Mouse (Mus musculus) ES-Bruce4 (cell line): ENCODE measurements around the gene Arhgap15. TPM values are rescaled to one million over a fixed set of nuclear protein-coding genes. Genes with fewer than 3 reads are reported as not detected.

Source experiments
- H3K27ac ChIP-seq: 2 replicates; pipeline ENCODE4 v1.5.1; 2012; ENCODE audit warnings: low read length, inconsistent platforms; ENCODE audit not compliant: insufficient read depth
- H3K27me3 ChIP-seq: 2 replicates; pipeline ENCODE4 v1.6.1; 2012; ENCODE audit warnings: mild to moderate bottlenecking, low read length, inconsistent platforms; ENCODE audit not compliant: control insufficient read depth, poor library complexity, insufficient read depth, severe bottlenecking
- H3K36me3 ChIP-seq: 2 replicates; pipeline ENCODE4 v1.6.1; 2012; ENCODE audit warnings: inconsistent platforms, mild to moderate bottlenecking, low read length, moderate library complexity; ENCODE audit not compliant: control insufficient read depth, poor library complexity, insufficient read depth, severe bottlenecking
- H3K4me1 ChIP-seq: one replicate; pipeline ENCODE4 v1.8.1; 2011; ENCODE audit warnings: low read length; ENCODE audit not compliant: control insufficient read depth, insufficient read depth
- H3K4me3 ChIP-seq: 2 replicates; pipeline ENCODE4 v1.5.1; 2011; ENCODE audit warnings: low read depth, mild to moderate bottlenecking, low read length
- H3K9ac ChIP-seq: 2 replicates; pipeline ENCODE4 v1.6.1; 2012; ENCODE audit warnings: low read depth, mild to moderate bottlenecking, inconsistent platforms; ENCODE audit not compliant: poor library complexity, severe bottlenecking
- H3K9me3 ChIP-seq: replicated peaks from 2 replicates; pipeline ENCODE4 v1.6.1; 2012; ENCODE audit warnings: mild to moderate bottlenecking, low read length, inconsistent platforms; ENCODE audit not compliant: control insufficient read depth, poor library complexity, insufficient read depth, severe bottlenecking
- CTCF ChIP-seq: IDR thresholded peaks from one replicate; pipeline ENCODE4 v1.8.1; 2011; ENCODE audit warnings: low read depth, low read length
- EP300 ChIP-seq: IDR thresholded peaks from 2 replicates; pipeline ENCODE4 v1.6.1; 2011; ENCODE audit warnings: low read depth, low read length; ENCODE audit not compliant: insufficient read depth
- POLR2A ChIP-seq: IDR thresholded peaks from one replicate; pipeline ENCODE4 v1.8.1; 2011; ENCODE audit warnings: low read length; ENCODE audit not compliant: insufficient read depth
- polyA plus RNA-seq: library from polyadenylated mRNA; stranded (reverse); fragments of >200 nt; gene quantifications from 2 replicates; pipeline ENCODE4 v1.2.4, GENCODE M21; 2011; ENCODE audit warnings: low read depth; ENCODE audit not compliant: missing spikeins, insufficient read depth, insufficient read length

Gene Arhgap15
- polyA plus RNA-seq, 1 experiment = not detected

DNA sequence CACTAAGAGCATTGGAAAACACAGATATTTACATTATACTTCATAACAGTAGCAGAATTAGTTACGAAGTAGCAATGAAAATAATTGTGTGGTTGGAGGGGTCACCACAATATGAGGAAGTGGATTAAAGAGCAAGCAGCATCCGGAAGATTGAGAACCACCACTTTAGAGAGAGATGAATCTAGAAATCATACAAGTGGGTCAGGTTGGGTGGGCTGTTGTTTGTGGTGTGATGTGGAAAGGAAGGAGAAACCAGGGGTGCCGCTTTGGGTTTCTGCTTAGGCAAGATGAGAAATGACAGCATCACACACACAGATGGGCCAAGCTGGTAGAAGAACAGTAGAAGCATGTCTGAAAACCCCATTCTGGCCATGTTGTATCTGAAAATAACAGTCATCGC, 575.2 kb downstream of the Arhgap15 start:
- H3K9me3 ChIP-seq = no peaks in the 10 kb centered on the region
- no peak overlapping the region for H3K27ac ChIP-seq
- no peak overlapping the region for H3K9ac ChIP-seq
- H3K4me1 ChIP-seq = no peaks in the 10 kb centered on the region
- no peak for TF ChIP-seq CTCF
- no peak overlapping the region for H3K4me3 ChIP-seq
- no peaks in the 10 kb centered on the region for H3K36me3 ChIP-seq
- no peaks in the 10 kb centered on the region for H3K27me3 ChIP-seq

DNA sequence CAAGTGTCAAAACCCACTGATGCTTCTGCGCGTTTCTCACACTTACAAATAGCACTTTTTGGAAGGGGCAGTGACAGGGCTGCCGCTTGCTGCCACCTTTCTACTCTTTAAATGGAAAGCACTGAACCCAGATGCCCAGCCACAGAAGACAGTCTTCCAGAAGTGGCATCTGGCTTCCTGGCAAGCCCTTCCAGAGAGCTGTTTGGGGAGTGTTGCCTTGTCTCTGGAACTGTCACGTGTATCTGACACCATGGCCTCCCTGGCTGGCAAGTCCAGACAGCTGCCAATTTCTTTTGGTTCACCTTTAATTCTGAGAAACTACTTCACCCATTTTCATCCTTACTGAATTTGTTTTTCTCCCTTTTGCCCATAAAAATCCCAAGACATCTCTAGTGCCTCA, 584.7 kb downstream of the Arhgap15 start:
- Histone ChIP-seq H3K36me3 (no peaks in the 10 kb centered on the region), H3K4me1 (no peaks in the 10 kb centered on the region), H3K4me3 (no peak overlapping the region), H3K9ac (no peak overlapping the region), H3K27me3 (no peaks in the 10 kb centered on the region; the same call in 1 of the 2 replicates), H3K27ac (no peak overlapping the region), H3K9me3 (no peaks in the 10 kb centered on the region)
- TF ChIP-seq POLR2A = no peak
- TF ChIP-seq CTCF = no peak
- no peak for TF ChIP-seq EP300

DNA sequence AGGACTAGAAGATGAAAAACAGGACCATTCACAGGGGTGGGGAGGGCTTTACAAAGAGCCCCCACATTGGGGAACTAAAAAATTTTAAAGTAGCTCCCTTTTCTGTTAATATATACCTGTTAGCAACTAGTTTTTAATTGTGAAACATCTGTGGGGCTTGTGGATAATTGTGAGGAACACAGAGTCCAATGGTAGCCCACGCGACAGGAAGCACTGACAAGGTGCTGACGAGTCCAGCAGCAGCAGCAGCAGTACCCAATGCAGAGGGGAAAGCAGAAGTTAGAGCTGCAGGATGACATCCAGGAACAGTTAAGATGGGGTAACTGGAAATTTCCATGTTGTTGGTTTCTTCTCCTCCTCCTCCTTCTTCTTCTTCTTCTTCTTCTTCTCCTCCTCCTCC, 585.4 kb downstream of the Arhgap15 start:
- no peaks in the 10 kb centered on the region for H3K4me1 ChIP-seq
- no peaks in the 10 kb centered on the region for H3K36me3 ChIP-seq
- H3K4me3 ChIP-seq = no peak overlapping the region
- H3K27ac ChIP-seq = no peak overlapping the region
- TF ChIP-seq POLR2A (no peak), EP300 (no peak), CTCF (no peak)
- no peaks in the 10 kb centered on the region; the same call in 1 of the 2 replicates for H3K27me3 ChIP-seq
- no peaks in the 10 kb centered on the region for H3K9me3 ChIP-seq
- H3K9ac ChIP-seq = no peak overlapping the region

DNA sequence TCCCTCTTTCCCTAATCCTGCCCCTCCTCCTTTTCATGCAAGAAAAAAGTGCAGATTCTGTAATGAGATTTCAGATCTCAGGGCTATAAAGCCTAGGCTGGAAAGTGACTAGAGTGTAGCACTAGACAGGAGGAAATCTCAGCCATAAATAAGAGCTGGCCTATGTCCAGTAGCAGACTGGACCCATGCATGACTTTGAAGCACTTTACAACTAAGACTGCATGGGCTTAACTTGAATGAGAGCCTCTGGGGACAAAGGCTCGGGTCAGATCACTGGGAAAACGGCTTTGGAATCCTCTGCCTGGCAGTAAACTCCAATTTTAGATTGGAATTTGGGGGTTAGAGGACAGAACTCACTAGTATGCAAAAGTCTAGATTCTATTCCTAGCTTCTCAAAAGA, 585.9 kb downstream of the Arhgap15 start:
- Histone ChIP-seq H3K4me3 (no peak overlapping the region), H3K4me1 (no peaks in the 10 kb centered on the region), H3K9me3 (no peaks in the 10 kb centered on the region), H3K27me3 (no peaks in the 10 kb centered on the region; the same call in 1 of the 2 replicates), H3K27ac (no peak overlapping the region), H3K36me3 (no peaks in the 10 kb centered on the region), H3K9ac (no peak overlapping the region)
- no peak for TF ChIP-seq POLR2A
- TF ChIP-seq EP300 = no peak
- TF ChIP-seq CTCF = no peak

DNA sequence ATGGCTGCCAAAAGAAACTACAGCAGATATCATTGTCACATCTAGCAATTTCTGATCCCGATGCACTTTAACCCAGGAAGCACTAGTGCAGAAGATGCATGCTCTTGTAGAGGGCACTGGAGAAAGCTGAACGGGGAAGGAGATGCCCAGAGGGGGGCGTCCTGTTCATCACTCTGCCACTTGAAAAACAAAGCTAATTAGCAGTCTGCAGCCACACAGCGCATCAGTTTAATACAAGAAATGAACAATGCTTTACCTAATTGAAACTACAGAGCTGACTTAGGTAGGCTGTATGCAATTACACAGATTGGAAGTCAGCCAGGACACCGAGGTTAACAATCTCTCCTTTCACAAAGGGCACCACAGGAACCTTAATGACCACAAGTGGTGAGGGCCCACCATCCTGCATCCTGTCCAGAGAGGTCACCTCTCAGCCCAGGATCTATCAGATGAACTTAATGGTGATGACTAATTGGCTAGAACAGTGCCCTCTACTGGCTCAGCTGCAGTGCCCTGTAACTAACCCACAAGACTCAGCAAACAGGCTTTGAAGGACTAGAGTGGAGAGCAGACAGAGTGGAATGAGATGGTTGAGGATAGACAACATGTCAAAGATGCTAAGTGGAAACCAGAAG, 588.2 kb downstream of the Arhgap15 start:
- Histone ChIP-seq H3K36me3 (no peaks in the 10 kb centered on the region), H3K4me1 (no peaks in the 10 kb centered on the region), H3K27ac (no peak overlapping the region), H3K27me3 (no peaks in the 10 kb centered on the region; the same call in 1 of the 2 replicates), H3K9ac (no peak overlapping the region), H3K4me3 (no peak overlapping the region), H3K9me3 (no peaks in the 10 kb centered on the region)
- peak; percentile 17 for TF ChIP-seq CTCF
- no peak for TF ChIP-seq POLR2A

DNA sequence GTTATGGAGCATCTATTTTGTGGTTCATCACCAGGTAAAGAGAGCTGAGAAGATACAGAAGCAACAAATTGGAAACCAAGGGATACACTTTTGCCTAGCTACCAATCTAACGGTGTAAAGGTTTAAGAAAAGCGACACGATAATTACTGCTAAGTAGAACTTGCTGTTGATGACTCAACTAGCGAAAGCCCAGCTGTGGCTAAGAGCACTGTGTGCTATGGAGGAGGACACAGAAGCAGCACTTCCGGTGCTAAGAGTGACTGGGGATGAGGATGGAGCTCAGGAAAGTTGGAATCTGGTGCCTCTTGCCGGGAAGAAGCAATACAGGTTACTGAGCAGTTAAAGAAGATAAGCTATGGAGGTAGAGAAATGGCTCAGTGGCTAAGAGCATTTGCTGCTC, 589.8 kb downstream of the Arhgap15 start:
- Histone ChIP-seq H3K27me3 (no peaks in the 10 kb centered on the region; the same call in 1 of the 2 replicates), H3K9ac (no peak overlapping the region), H3K9me3 (no peaks in the 10 kb centered on the region), H3K4me3 (no peak overlapping the region), H3K36me3 (no peaks in the 10 kb centered on the region), H3K4me1 (no peaks in the 10 kb centered on the region), H3K27ac (no peak overlapping the region)
- no peak for TF ChIP-seq EP300
- no peak for TF ChIP-seq CTCF
- no peak for TF ChIP-seq POLR2A
